In genomic region chr6:32510924-32511323, GRCm38 (mm10) we compare ENCODE assay signal across 9 mouse cellular contexts.
DNase-seq lines count a peak whose midpoint lies in the region; ATAC-seq lines count a peak whose summit lies in the region.
"Had no signal": no experiment of that assay in that cellular context is flagged by ENCODE, and none has a peak within 500 bp of the region (broad histone marks: within the 10 kb centered on the region; RNA-seq: fewer than 3 reads in every experiment).

No protein-coding gene starts in this region.

- ATAC-seq in forebrain, embryonic 15.5 days (replicated peaks) = 0 out of 2 replicates have a peak, but pooled peaks have one; percentile 18
- no peak for ATAC-seq in forebrain, embryonic 14.5 days
- peak; percentile 54; the same call in 1 of the 2 replicates for ATAC-seq in liver, embryonic 16.5 days (ENCODE audit: low read depth)

- H3K27me3 ChIP-seq in forebrain, embryonic 15.5 days = no peaks in the 10 kb centered on the region
- H3K27me3 ChIP-seq in forebrain, embryonic 14.5 days (replicated peaks; ENCODE audit: control insufficient read depth, insufficient read depth, low read length) = no peaks in the 10 kb centered on the region
- no peaks in the 10 kb centered on the region for H3K27me3 ChIP-seq in liver, embryonic 16.5 days (ENCODE audit: control insufficient read depth, insufficient read depth, low read depth, low read length)
- H3K27me3 ChIP-seq: neural tube, embryonic 12.5 days had no signal

- 83% methylated on average over 7 of the region's 7 CpGs for WGBS in forebrain, embryonic 15.5 days
- 87% methylated on average over 7 of the region's 7 CpGs for WGBS in forebrain, embryonic 14.5 days
- 20% methylated on average over 7 of the region's 7 CpGs for WGBS in liver, embryonic 16.5 days (ENCODE audit: insufficient replicate concordance)

- H3K27ac ChIP-seq in forebrain, embryonic 15.5 days (replicated peaks) = no peak overlapping the region
- no peak overlapping the region for H3K27ac ChIP-seq in forebrain, embryonic 14.5 days (ENCODE audit: low read depth, low read length)
- H3K27ac ChIP-seq in brown adipose tissue, adult 24 weeks (replicated peaks; ENCODE audit: low read depth, low read length) = peak overlapping the region; percentile 94
- H3K27ac ChIP-seq in liver, embryonic 16.5 days (ENCODE audit: low read length) = no peak overlapping the region
- H3K27ac ChIP-seq: neural tube, embryonic 12.5 days had no signal

- DNase-seq in forebrain, embryonic 14.5 days (ENCODE audit: low spot score) = no peak
- peak; percentile 59 to 62 for DNase-seq in heart, postnatal 10 days
- no peak for DNase-seq in right cerebral cortex, postnatal 25 days
- no peak for DNase-seq in layer of hippocampus, postnatal 36 days
- no peak for DNase-seq in MN1 (ENCODE audit: low spot score)

- no peaks in the 10 kb centered on the region for H3K36me3 ChIP-seq in forebrain, embryonic 15.5 days
- no peaks in the 10 kb centered on the region for H3K36me3 ChIP-seq in forebrain, embryonic 14.5 days (ENCODE audit: control insufficient read depth, insufficient read depth, low read length)
- no peaks in the 10 kb centered on the region for H3K36me3 ChIP-seq in liver, embryonic 16.5 days (ENCODE audit: control insufficient read depth, insufficient read depth)
- H3K36me3 ChIP-seq: neural tube, embryonic 12.5 days had no signal

- no peak overlapping the region for H3K9ac ChIP-seq in forebrain, embryonic 15.5 days (replicated peaks)
- H3K9ac ChIP-seq in forebrain, embryonic 14.5 days (ENCODE audit: low read length) = no peak overlapping the region
- H3K9ac ChIP-seq in liver, embryonic 16.5 days (ENCODE audit: low read depth, low read length) = no peak overlapping the region
- H3K9ac ChIP-seq: neural tube, embryonic 12.5 days had no signal

- intact Hi-C loops in heart, postnatal 10 days (cut with DNase I) = loop anchor here (5.0 kb wide), 1 partner anchor 76 kb away; the partner anchor contains the start of gene Plxna4

- H3K9me3 ChIP-seq in forebrain, embryonic 15.5 days = no peaks in the 10 kb centered on the region
- no peaks in the 10 kb centered on the region for H3K9me3 ChIP-seq in forebrain, embryonic 14.5 days (replicated peaks; ENCODE audit: control insufficient read depth, low read length)
- H3K9me3 ChIP-seq in liver, embryonic 16.5 days (replicated peaks; ENCODE audit: control insufficient read depth, low read length) = no peaks in the 10 kb centered on the region
- H3K9me3 ChIP-seq: neural tube, embryonic 12.5 days had no signal

- peaks cover 16% of the 10 kb centered on the region for H3K4me1 ChIP-seq in forebrain, embryonic 15.5 days
- H3K4me1 ChIP-seq in forebrain, embryonic 14.5 days (ENCODE audit: control insufficient read depth, insufficient read depth, low read length) = peaks cover 8% of the 10 kb centered on the region
- H3K4me1 ChIP-seq in brown adipose tissue, adult 24 weeks (ENCODE audit: control insufficient read depth, insufficient read depth, insufficient read length, low read length) = peaks cover 18% of the 10 kb centered on the region; the same call in 1 of the 2 replicates
- H3K4me1 ChIP-seq in liver, embryonic 16.5 days (ENCODE audit: control insufficient read depth, low read depth, low read length) = no peaks in the 10 kb centered on the region; the same call in 1 of the 2 replicates
- H3K4me1 ChIP-seq: neural tube, embryonic 12.5 days had no signal

- no peak overlapping the region for H3K4me3 ChIP-seq in forebrain, embryonic 15.5 days
- H3K4me3 ChIP-seq in forebrain, embryonic 14.5 days (ENCODE audit: low read depth, low read length) = no peak overlapping the region
- peak overlapping the region; percentile 2; the same call in 1 of the 2 replicates for H3K4me3 ChIP-seq in brown adipose tissue, adult 24 weeks (ENCODE audit: insufficient read depth, low read depth, low read length)
- no peak overlapping the region for H3K4me3 ChIP-seq in liver, embryonic 16.5 days (ENCODE audit: low read depth, low read length)
- H3K4me3 ChIP-seq: neural tube, embryonic 12.5 days had no signal

- H3K4me2 ChIP-seq in forebrain, embryonic 15.5 days (replicated peaks) = no peak overlapping the region
- no peak overlapping the region for H3K4me2 ChIP-seq in forebrain, embryonic 14.5 days (ENCODE audit: low read length)
- no peak overlapping the region for H3K4me2 ChIP-seq in liver, embryonic 16.5 days (ENCODE audit: low read depth, low read length)
- H3K4me2 ChIP-seq: neural tube, embryonic 12.5 days had no signal

Comparison
In these comparisons a context has a peak if more than half of its experiments do, and no peak if none do; other contexts are left out.
1. DNase-seq: peak in heart, postnatal 10 days (2 of 2); none in forebrain, embryonic 14.5 days (single experiment), right cerebral cortex, postnatal 25 days (single experiment), layer of hippocampus, postnatal 36 days (0 of 2) and MN1 (single experiment).